Mouse (Mus musculus): ENCODE results near the gene Snrnp25. TPM values are rescaled to one million over a fixed set of nuclear protein-coding genes. Genes with fewer than 3 reads are reported as not detected.
A peak's percentile ranks its signal among the peaks of the same experiment; 100 is the strongest.

The Snrnp25 gene
- polyA plus RNA-seq, 1 experiment from 2014 or later = 84.1 TPM

GRCm38 (mm10) chr11:32243205-32243955 lies 38.2 kb downstream of the Snrnp25 start:
- Histone ChIP-seq H3K4me3 (no peak overlapping the region), H3K36me3 (peaks cover 62% of the 10 kb centered on the region), H3K4me1 (peaks cover 16% of the 10 kb centered on the region; the same call in 1 of the 2 replicates), H3K27ac (peak overlapping the region; percentile 76; the same call in 1 of the 2 replicates), H3K27me3 (ENCODE audit: insufficient read depth, poor library complexity, severe bottlenecking) (no peaks in the 10 kb centered on the region), H3K9me3 (no peaks in the 10 kb centered on the region)
- DNase-seq (ENCODE audit: low spot score) = no peak
- WGBS = 55% methylated on average over 7 of the region's 7 CpGs

GRCm38 (mm10) chr11:32244064-32244463 lies 38.8 kb downstream of the Snrnp25 start:
- no peaks in the 10 kb centered on the region for H3K27me3 ChIP-seq (ENCODE audit: insufficient read depth, poor library complexity, severe bottlenecking)
- no peaks in the 10 kb centered on the region for H3K9me3 ChIP-seq
- peaks cover 16% of the 10 kb centered on the region; the same call in 1 of the 2 replicates for H3K4me1 ChIP-seq
- peak overlapping the region; percentile 76 for H3K27ac ChIP-seq
- WGBS = 83% methylated on average over 3 of the region's 3 CpGs
- no peak overlapping the region for H3K4me3 ChIP-seq
- no peak for DNase-seq (ENCODE audit: low spot score)
- H3K36me3 ChIP-seq = peaks cover 59% of the 10 kb centered on the region

- peak overlapping the region; percentile 76 for H3K27ac ChIP-seq
- no peak overlapping the region for H3K4me3 ChIP-seq
- no peaks in the 10 kb centered on the region for H3K9me3 ChIP-seq
- no peaks in the 10 kb centered on the region for H3K27me3 ChIP-seq (ENCODE audit: insufficient read depth, poor library complexity, severe bottlenecking)
- 88% methylated on average over 1 of the region's 1 CpGs for WGBS
- peaks cover 16% of the 10 kb centered on the region; the same call in 1 of the 2 replicates for H3K4me1 ChIP-seq
- peaks cover 60% of the 10 kb centered on the region for H3K36me3 ChIP-seq
- no peak for DNase-seq (ENCODE audit: low spot score)
Observed at GRCm38 (mm10) chr11:32244617-32245016, 39.4 kb downstream of the Snrnp25 start.

GRCm38 (mm10) chr11:32245614-32246013 lies 40.4 kb downstream of the Snrnp25 start:
- Histone ChIP-seq H3K9me3 (no peaks in the 10 kb centered on the region), H3K27me3 (ENCODE audit: insufficient read depth, poor library complexity, severe bottlenecking) (no peaks in the 10 kb centered on the region), H3K4me1 (peaks cover 16% of the 10 kb centered on the region; the same call in 1 of the 2 replicates), H3K4me3 (no peak overlapping the region), H3K27ac (peak overlapping the region; percentile 76; the same call in 1 of the 2 replicates), H3K36me3 (peaks cover 60% of the 10 kb centered on the region)
- peak; percentile 95 for DNase-seq (ENCODE audit: low spot score)
- 81% methylated on average over 6 of the region's 6 CpGs for WGBS

- Histone ChIP-seq H3K4me3 (no peak overlapping the region), H3K36me3 (peaks cover 58% of the 10 kb centered on the region), H3K27me3 (ENCODE audit: insufficient read depth, poor library complexity, severe bottlenecking) (no peaks in the 10 kb centered on the region), H3K4me1 (peaks cover 16% of the 10 kb centered on the region; the same call in 1 of the 2 replicates), H3K9me3 (no peaks in the 10 kb centered on the region), H3K27ac (peak overlapping the region; percentile 38)
- DNase-seq (ENCODE audit: low spot score) = no peak
Observed at GRCm38 (mm10) chr11:32247068-32247467, 41.9 kb downstream of the Snrnp25 start.

GRCm38 (mm10) chr11:32248350-32248749 lies 43.1 kb downstream of the Snrnp25 start:
- no peak for DNase-seq (ENCODE audit: low spot score)
- H3K4me3 ChIP-seq = no peak overlapping the region
- WGBS = 83% methylated on average over 3 of the region's 3 CpGs
- peaks cover 63% of the 10 kb centered on the region for H3K36me3 ChIP-seq
- peak overlapping the region; percentile 56; the same call in 1 of the 2 replicates for H3K27ac ChIP-seq
- H3K9me3 ChIP-seq = no peaks in the 10 kb centered on the region
- no peaks in the 10 kb centered on the region for H3K27me3 ChIP-seq (ENCODE audit: insufficient read depth, poor library complexity, severe bottlenecking)
- peaks cover 11% of the 10 kb centered on the region; the same call in 1 of the 2 replicates for H3K4me1 ChIP-seq

- H3K27ac ChIP-seq = peak overlapping the region; percentile 69
- 77% methylated on average over 8 of the region's 8 CpGs for WGBS
- peaks cover 77% of the 10 kb centered on the region for H3K36me3 ChIP-seq
Observed at GRCm38 (mm10) chr11:32250880-32251763, 45.9 kb downstream of the Snrnp25 start.

GRCm38 (mm10) chr11:32253121-32253520 lies 47.9 kb downstream of the Snrnp25 start:
- no peak for DNase-seq (ENCODE audit: low spot score)
- Histone ChIP-seq H3K4me1 (0 out of 2 replicates have a peak, but pooled peaks cover 2% of the 10 kb centered on the region), H3K27me3 (ENCODE audit: insufficient read depth, poor library complexity, severe bottlenecking) (no peaks in the 10 kb centered on the region), H3K36me3 (peaks cover 63% of the 10 kb centered on the region), H3K27ac (no peak overlapping the region; the same call in 1 of the 2 replicates), H3K4me3 (no peak overlapping the region), H3K9me3 (no peaks in the 10 kb centered on the region)
- WGBS = 95% methylated on average over 1 of the region's 1 CpGs

More at GRCm38 (mm10) chr11:32250880-32251763, 45.9 kb downstream of the Snrnp25 start:
- Histone ChIP-seq H3K4me3 (no peak overlapping the region), H3K27me3 (ENCODE audit: insufficient read depth, poor library complexity, severe bottlenecking) (no peaks in the 10 kb centered on the region), H3K9me3 (no peaks in the 10 kb centered on the region), H3K4me1 (no peaks in the 10 kb centered on the region)
- DNase-seq (ENCODE audit: low spot score) = peak; percentile 93

GRCm38 (mm10) chr11:32256146-32256545 lies 50.9 kb downstream of the Snrnp25 start:
- 75% methylated on average over 1 of the region's 1 CpGs for WGBS
- no peaks in the 10 kb centered on the region for H3K9me3 ChIP-seq
- H3K4me1 ChIP-seq = 0 out of 2 replicates have a peak, but pooled peaks cover 2% of the 10 kb centered on the region
- H3K36me3 ChIP-seq = peaks cover 56% of the 10 kb centered on the region; the same call in 1 of the 2 replicates
- H3K4me3 ChIP-seq = no peak overlapping the region
- H3K27me3 ChIP-seq (ENCODE audit: insufficient read depth, poor library complexity, severe bottlenecking) = no peaks in the 10 kb centered on the region
- peak overlapping the region; percentile 77 for H3K27ac ChIP-seq
- peak; percentile 92 for DNase-seq (ENCODE audit: low spot score)

- DNase-seq (ENCODE audit: low spot score) = no peak
- no peaks in the 10 kb centered on the region for H3K9me3 ChIP-seq
- no peaks in the 10 kb centered on the region for H3K27me3 ChIP-seq (ENCODE audit: insufficient read depth, poor library complexity, severe bottlenecking)
- H3K27ac ChIP-seq = peak overlapping the region; percentile 77
- 80% methylated on average over 3 of the region's 3 CpGs for WGBS
- 0 out of 2 replicates have a peak, but pooled peaks cover 2% of the 10 kb centered on the region for H3K4me1 ChIP-seq
- no peak overlapping the region for H3K4me3 ChIP-seq
- peaks cover 54% of the 10 kb centered on the region; the same call in 1 of the 2 replicates for H3K36me3 ChIP-seq
Observed at GRCm38 (mm10) chr11:32256566-32256965, 51.4 kb downstream of the Snrnp25 start.
